Mouse (Mus musculus) intestine, embryonic 14.5 days (tissue): ENCODE data around the gene Dpep2nb. TPM values are rescaled to one million over a fixed set of nuclear protein-coding genes. Genes with fewer than 3 reads are reported as not detected.

Experiments used
- ATAC-seq: fragments of 200-750 bp; cut with Nextera tagmentation; replicated peaks from 2 replicates; pipeline ENCODE4 v1.8.0; 2017; ENCODE audit warnings: low read depth, moderate number of reproducible peaks, moderate TSS enrichment, moderate library complexity; ENCODE audit not compliant: low FRiP score, low TSS enrichment
- DNase-seq: peaks from one replicate; pipeline ENCODE4 v3.0.0-alpha.2; 2018; ENCODE audit warnings: low spot score
- H3K27ac ChIP-seq: fragments of 300-500 bp; sonication (generic); 2 replicates; pipeline ENCODE4 v1.5.1; 2014; ENCODE audit warnings: low read depth, mild to moderate bottlenecking, control low read depth
- H3K27me3 ChIP-seq: fragments of 300-500 bp; sonication (generic); replicated peaks from 2 replicates; pipeline ENCODE4 v1.6.1; 2014; ENCODE audit warnings: low read length, control low read depth; ENCODE audit not compliant: control insufficient read depth, insufficient read depth
- H3K36me3 ChIP-seq: fragments of 300-500 bp; sonication (generic); 2 replicates; pipeline ENCODE4 v1.6.1; 2014; ENCODE audit warnings: low read length, control low read depth; ENCODE audit not compliant: control insufficient read depth, insufficient read depth
- H3K4me1 ChIP-seq: fragments of 300-500 bp; sonication (generic); replicated peaks from 2 replicates; pipeline ENCODE4 v1.6.1; 2014; ENCODE audit warnings: low read length, control low read depth, mixed read lengths; ENCODE audit not compliant: control insufficient read depth, insufficient read depth
- H3K4me2 ChIP-seq: fragments of 300-500 bp; sonication (generic); 2 replicates; pipeline ENCODE4 v1.6.1; 2014; ENCODE audit warnings: low read length
- H3K4me3 ChIP-seq: fragments of 300-500 bp; sonication (generic); 2 replicates; pipeline ENCODE4 v1.5.1; 2014; ENCODE audit warnings: low read depth, low read length, control low read depth, mixed read lengths
- H3K9ac ChIP-seq: fragments of 300-500 bp; sonication (generic); 2 replicates; pipeline ENCODE4 v1.6.1; 2014; ENCODE audit warnings: mild to moderate bottlenecking, low read length
- H3K9me3 ChIP-seq: fragments of 300-500 bp; sonication (generic); 2 replicates; pipeline ENCODE4 v1.6.1; 2016; ENCODE audit warnings: low read length, control low read depth; ENCODE audit not compliant: control insufficient read depth
- WGBS: fragments of 180-500 bp; shearing (Covaris S2); extraction: QIAGEN DNeasy Blood & Tissue Kit; methylation state at CpG from one replicate; pipeline ENCODE4 v1.1.7; 2014; 5-methylcytosine and 5-hydroxymethylcytosine counted together
- microRNA-seq: library from miRNA; unstranded; fragments of <30 nt; microRNA quantifications from one replicate; pipeline ENCODE4, GENCODE M21; 2016
- polyA plus RNA-seq: library from polyadenylated mRNA; unstranded; fragments of >200 nt; fragmentation: Nextera tagmentation; extraction: Ambion mirVana; gene quantifications from 2 replicates; pipeline ENCODE4 v1.2.1, GENCODE M21; 2014

The Dpep2nb gene
- polyA plus RNA-seq, 1 experiment from 2014 or later: not detected

DNA sequence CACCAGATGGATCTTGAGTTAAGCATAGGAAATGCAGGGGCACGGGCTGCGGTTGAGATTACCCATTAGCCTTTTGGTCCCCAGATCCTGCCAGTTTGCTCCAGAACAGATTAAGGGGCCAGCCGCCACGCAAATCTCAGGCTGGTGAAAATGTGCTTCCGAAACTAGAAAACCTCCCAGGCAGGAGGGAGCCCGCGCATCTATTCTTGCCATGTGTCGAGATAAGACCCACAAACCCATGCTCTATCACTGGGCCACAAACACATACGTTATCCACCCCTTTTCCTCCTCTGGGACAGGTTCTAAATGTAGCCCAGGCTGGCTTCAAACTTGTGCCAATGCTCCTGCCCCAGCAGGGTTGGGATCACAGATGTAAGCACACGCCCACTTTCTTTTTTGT, 44.2 kb downstream of the Dpep2nb start:
- ATAC-seq (no peak), DNase-seq (no peak)
- no peaks in the 10 kb centered on the region for H3K27me3 ChIP-seq
- peaks cover 13% of the 10 kb centered on the region for H3K4me1 ChIP-seq
- no peaks in the 10 kb centered on the region for H3K9me3 ChIP-seq
- H3K4me3 ChIP-seq: no peak overlapping the region
- peaks cover 24% of the 10 kb centered on the region for H3K36me3 ChIP-seq
- H3K4me2 ChIP-seq: no peak overlapping the region
- no peak overlapping the region for H3K9ac ChIP-seq
- WGBS: 86% methylated on average over 10 of the region's 10 CpGs
- no peak overlapping the region for H3K27ac ChIP-seq

DNA sequence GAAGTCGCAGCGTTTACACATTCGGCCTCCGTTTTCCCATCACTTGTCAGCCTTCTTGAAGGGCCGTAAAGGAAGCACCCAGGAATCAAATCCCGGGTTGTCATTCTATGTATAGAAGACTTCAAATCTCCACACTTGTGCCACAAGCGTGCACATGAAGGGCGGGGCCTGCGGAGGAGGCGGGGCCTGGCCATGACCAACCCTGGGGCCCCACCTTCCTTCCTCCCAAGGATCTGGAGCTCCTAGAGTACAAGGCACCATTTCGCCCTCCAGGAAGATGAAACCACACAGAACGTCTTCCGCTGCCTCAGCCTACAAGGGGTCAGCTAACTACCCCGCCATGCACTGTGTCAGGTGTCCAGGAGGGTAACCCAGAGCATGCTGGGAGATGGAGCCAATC, 44.7 kb downstream of the Dpep2nb start:
- Histone ChIP-seq H3K27me3 (no peaks in the 10 kb centered on the region), H3K36me3 (peaks cover 29% of the 10 kb centered on the region), H3K4me2 (no peak overlapping the region), H3K4me3 (no peak overlapping the region), H3K9me3 (no peaks in the 10 kb centered on the region), H3K9ac (no peak overlapping the region), H3K27ac (no peak overlapping the region), H3K4me1 (peaks cover 9% of the 10 kb centered on the region)
- no peak for DNase-seq
- 77% methylated on average over 14 of the region's 14 CpGs for WGBS
- no peak for ATAC-seq

GRCm38 (mm10) chr8:105959350-105959749, 46.4 kb downstream of the Dpep2nb start:
- no peak for ATAC-seq

GRCm38 (mm10) chr8:105957813-105958212, 48.0 kb downstream of the Dpep2nb start:
- no peak overlapping the region for H3K4me2 ChIP-seq
- no peak overlapping the region for H3K9ac ChIP-seq
- H3K36me3 ChIP-seq: peaks cover 57% of the 10 kb centered on the region
- no peak overlapping the region for H3K4me3 ChIP-seq
- H3K9me3 ChIP-seq: no peaks in the 10 kb centered on the region
- 73% methylated on average over 3 of the region's 4 CpGs for WGBS
- H3K4me1 ChIP-seq: no peaks in the 10 kb centered on the region
- no peak overlapping the region for H3K27ac ChIP-seq
- DNase-seq (no peak), ATAC-seq (no peak)
- H3K27me3 ChIP-seq: no peaks in the 10 kb centered on the region

More at GRCm38 (mm10) chr8:105959350-105959749, 46.4 kb downstream of the Dpep2nb start:
- Histone ChIP-seq H3K27ac (no peak overlapping the region), H3K4me3 (no peak overlapping the region), H3K36me3 (peaks cover 42% of the 10 kb centered on the region), H3K4me2 (no peak overlapping the region), H3K4me1 (peaks cover 6% of the 10 kb centered on the region), H3K27me3 (no peaks in the 10 kb centered on the region), H3K9ac (no peak overlapping the region), H3K9me3 (no peaks in the 10 kb centered on the region)
- DNase-seq: no peak
- 85% methylated on average over 7 of the region's 7 CpGs for WGBS

DNA sequence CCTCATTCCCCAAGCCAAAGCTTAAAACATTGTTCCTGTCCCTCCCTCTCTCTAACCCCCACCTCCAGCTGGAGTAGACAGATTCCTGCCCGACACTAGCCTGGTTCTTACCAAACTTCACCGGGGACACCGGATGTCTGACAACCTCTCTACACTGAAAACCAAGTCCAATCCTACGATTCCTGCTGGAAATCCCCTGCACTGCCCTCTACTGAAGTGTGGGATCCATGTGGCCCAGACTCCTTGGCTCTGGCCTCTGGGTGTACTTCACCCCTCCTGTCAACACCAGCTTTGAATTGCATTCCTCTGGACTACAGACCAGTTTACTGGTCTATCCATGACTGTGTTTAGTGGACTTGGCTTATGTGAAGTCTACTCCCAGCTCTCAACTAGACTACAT, 49.2 kb downstream of the Dpep2nb start:
- 92% methylated on average over 4 of the region's 4 CpGs for WGBS
- Histone ChIP-seq H3K27ac (no peak overlapping the region), H3K4me3 (no peak overlapping the region), H3K4me1 (no peaks in the 10 kb centered on the region), H3K9me3 (no peaks in the 10 kb centered on the region), H3K9ac (no peak overlapping the region), H3K36me3 (peaks cover 67% of the 10 kb centered on the region), H3K27me3 (no peaks in the 10 kb centered on the region), H3K4me2 (no peak overlapping the region)
- DNase-seq: no peak
- ATAC-seq: no peak

DNA sequence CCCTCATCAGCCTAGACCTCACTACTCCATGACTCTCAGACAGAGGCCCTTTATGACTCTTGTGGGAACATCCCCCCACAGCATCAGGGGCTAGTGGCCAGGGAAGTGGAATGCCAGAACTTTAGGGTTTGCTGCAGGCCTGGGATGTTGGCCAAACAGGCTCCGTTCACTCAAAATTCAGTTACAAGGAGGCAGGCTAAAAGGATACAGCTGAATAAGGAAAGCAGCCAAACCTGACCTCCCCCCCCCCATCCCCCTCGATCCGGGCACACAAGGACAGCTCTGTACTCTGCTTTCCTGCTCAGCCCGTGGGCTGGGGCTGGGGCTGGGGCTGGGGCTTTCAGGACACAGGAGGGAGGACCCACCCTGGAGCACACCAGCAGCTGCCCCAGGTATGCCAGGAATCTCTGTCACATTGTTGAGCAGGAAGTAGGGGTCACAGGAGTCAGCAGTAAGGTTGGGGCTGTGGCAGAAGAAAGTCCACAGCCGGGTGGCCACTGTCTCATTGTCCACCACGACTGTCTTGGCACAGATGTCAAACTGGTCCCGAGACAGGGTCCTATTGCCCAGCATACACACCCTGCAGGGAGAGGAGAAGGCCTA, 54.6 kb downstream of the Dpep2nb start:
- ATAC-seq: no peak
- H3K9me3 ChIP-seq: no peaks in the 10 kb centered on the region
- 39% methylated on average over 7 of the region's 7 CpGs for WGBS
- H3K27me3 ChIP-seq: no peaks in the 10 kb centered on the region
- H3K4me2 ChIP-seq: no peak overlapping the region
- H3K36me3 ChIP-seq: peaks cover 87% of the 10 kb centered on the region
- no peak overlapping the region for H3K4me3 ChIP-seq
- H3K27ac ChIP-seq: no peak overlapping the region
- no peak for DNase-seq
- no peak overlapping the region for H3K9ac ChIP-seq
- no peaks in the 10 kb centered on the region; the same call in 1 of the 2 replicates for H3K4me1 ChIP-seq

- H3K27ac ChIP-seq: no peak overlapping the region
- peaks cover 89% of the 10 kb centered on the region for H3K36me3 ChIP-seq
These were observed 56.4 kb downstream of the Dpep2nb start for GRCm38 (mm10) chr8:105949350-105949749.

More at GRCm38 (mm10) chr8:105949350-105949749, 56.4 kb downstream of the Dpep2nb start:
- DNase-seq (peak; percentile 55), ATAC-seq (no peak)
- 67% methylated on average over 10 of the region's 10 CpGs for WGBS
- no peaks in the 10 kb centered on the region for H3K27me3 ChIP-seq
- no peak overlapping the region for H3K4me3 ChIP-seq
- no peaks in the 10 kb centered on the region; the same call in 1 of the 2 replicates for H3K4me1 ChIP-seq
- no peak overlapping the region for H3K4me2 ChIP-seq
- H3K9ac ChIP-seq: no peak overlapping the region
- no peaks in the 10 kb centered on the region for H3K9me3 ChIP-seq

Small RNAs within 50 kb of the gene (microRNA-seq; reads per million reads assigned to microRNA genes)
- gene Mir7074: not detected

Other genes starting within 250 kb of the Dpep2nb start
- 11.3 and 11.8 TPM in 2 replicates for gene Gfod2, start 247.3 kb downstream of the Dpep2nb start, polyA plus RNA-seq
- gene Ranbp10, start 178.6 kb downstream of the Dpep2nb start, polyA plus RNA-seq: 11.6 and 11.7 TPM in 2 replicates
- 0.11 TPM in 1 of 2 replicates, not detected in the other for gene Tsnaxip1, start 178.2 kb downstream of the Dpep2nb start, polyA plus RNA-seq
- gene Cenpt, start 152.7 kb downstream of the Dpep2nb start, polyA plus RNA-seq: 39.2 and 40.1 TPM in 2 replicates
- 58.0 and 61.1 TPM in 2 replicates for gene Thap11, start 150.8 kb downstream of the Dpep2nb start, polyA plus RNA-seq
- gene Nutf2, start 145.4 kb downstream of the Dpep2nb start, polyA plus RNA-seq: 302 and 316 TPM in 2 replicates
- 37.0 and 40.7 TPM in 2 replicates for gene Edc4, start 125.1 kb downstream of the Dpep2nb start, polyA plus RNA-seq
- gene Nrn1l, start 112.4 kb downstream of the Dpep2nb start, polyA plus RNA-seq: 0.32 and 0.97 TPM in 2 replicates
- gene Pskh1, start 105.5 kb downstream of the Dpep2nb start, polyA plus RNA-seq: 30.0 and 31.7 TPM in 2 replicates
- gene Ctrl, start 72.1 kb downstream of the Dpep2nb start, polyA plus RNA-seq: 1.0 and 1.4 TPM in 2 replicates
- gene Psmb10, start 67.5 kb downstream of the Dpep2nb start, polyA plus RNA-seq: 64.2 and 64.8 TPM in 2 replicates
- 1.2 and 1.4 TPM in 2 replicates for gene Lcat, start 62.6 kb downstream of the Dpep2nb start, polyA plus RNA-seq
- 27.8 and 28.6 TPM in 2 replicates for gene Slc12a4, start 39.9 kb downstream of the Dpep2nb start, polyA plus RNA-seq
- not detected in 2 replicates for gene Dpep3, start 26.5 kb downstream of the Dpep2nb start, polyA plus RNA-seq
- 18.3 and 18.7 TPM in 2 replicates for gene Dus2, start 14.6 kb downstream of the Dpep2nb start, polyA plus RNA-seq
- gene Ddx28, start 5.9 kb upstream of the Dpep2nb start, polyA plus RNA-seq: 16.9 and 17.9 TPM in 2 replicates
- 6.9 and 7.6 TPM in 2 replicates for gene Nfatc3, start 52.9 kb upstream of the Dpep2nb start, polyA plus RNA-seq
- 22.4 and 25.4 TPM in 2 replicates for gene Esrp2, start 131.0 kb upstream of the Dpep2nb start, polyA plus RNA-seq
- gene Pla2g15, start 144.4 kb upstream of the Dpep2nb start, polyA plus RNA-seq: 4.1 and 5.0 TPM in 2 replicates
- 68.9 and 73.2 TPM in 2 replicates for gene Slc7a6, start 162.9 kb upstream of the Dpep2nb start, polyA plus RNA-seq
- 34.5 and 37.4 TPM in 2 replicates for gene Slc7a6os, start 205.0 kb upstream of the Dpep2nb start, polyA plus RNA-seq
- 61.2 and 64.6 TPM in 2 replicates for gene Prmt7, start 205.0 kb upstream of the Dpep2nb start, polyA plus RNA-seq